Mouse (Mus musculus): ENCODE measurements at regions not wholly inside any gene's neighbourhood (a gene's known extent, or its start where the extent isn't known, plus 50 kb on each side); places are given as distances from the start of the nearest gene placed in this dataset.

DNA sequence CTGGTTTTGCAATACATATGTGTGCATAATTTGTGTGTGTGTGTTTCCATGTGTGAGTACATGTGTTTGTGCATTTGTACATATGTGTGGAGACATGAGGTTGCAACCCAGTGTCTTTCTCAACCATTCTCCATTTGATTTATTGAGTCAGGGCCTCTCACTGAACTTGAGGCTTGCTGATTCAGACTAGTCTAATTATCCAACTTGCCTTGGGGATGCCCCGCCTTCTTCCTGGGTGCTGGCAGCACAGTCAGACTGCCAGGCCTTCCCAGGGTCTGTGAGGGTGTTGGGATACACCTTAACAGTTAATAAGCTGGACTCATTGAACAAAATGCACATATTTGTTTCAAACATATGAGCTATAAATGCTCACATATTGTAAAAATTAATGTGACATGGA is 56.1 kb upstream of the Pde7b start:
- no peak for DNase-seq (ENCODE audit: low read depth, low spot score)

DNA sequence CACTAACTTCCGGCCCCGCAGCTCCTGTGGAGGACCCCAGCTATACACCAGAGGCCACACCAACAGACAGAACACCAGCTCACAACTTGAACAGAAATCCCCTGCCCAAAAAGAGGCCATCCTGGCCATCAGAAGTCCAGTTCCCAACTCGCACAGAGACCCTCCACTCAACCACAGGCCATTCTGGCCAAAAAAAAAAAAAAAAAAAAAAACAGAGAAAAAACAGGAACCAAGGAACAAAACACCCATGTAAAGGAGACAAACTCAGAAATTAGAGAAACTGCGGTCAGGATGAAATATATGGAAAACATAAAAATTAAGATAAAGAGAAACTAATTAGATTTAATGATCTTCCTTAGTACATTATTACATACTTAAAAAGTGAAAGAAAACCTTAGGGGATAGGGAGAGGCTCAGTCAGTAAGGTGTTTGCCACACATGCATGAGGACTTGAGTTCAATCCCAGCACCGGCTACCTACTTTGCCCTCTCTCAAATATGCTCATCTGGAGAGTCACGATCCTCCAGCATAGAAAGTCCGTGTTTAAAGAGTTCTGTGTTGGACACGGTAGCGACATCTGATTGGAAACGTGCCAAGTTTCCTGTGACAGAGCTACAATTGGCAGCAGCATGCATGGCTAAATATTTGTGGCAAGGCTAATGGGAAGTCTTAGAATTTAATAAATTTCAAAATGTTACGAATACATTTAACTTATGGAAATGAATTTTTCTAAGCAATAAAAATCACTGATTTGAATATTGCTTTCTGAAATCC is 51.9 kb upstream of the Pde7b start:
- peak; percentile 19 for DNase-seq (ENCODE audit: low read depth, low spot score)

GRCm38 (mm10) chr10:20775731-20776429 is 51.0 kb upstream of the Pde7b start:
- DNase-seq (ENCODE audit: low read depth, low spot score) = no peak
